Mouse (Mus musculus) liver, embryonic 14.5 days (tissue): ENCODE measurements at regions not wholly inside any gene's neighbourhood (a gene's known extent, or its start where the extent isn't known, plus 50 kb on each side); places are given as distances from the start of the nearest gene placed in this dataset.

Source experiments
- ATAC-seq: fragments of 200-750 bp; cut with Nextera tagmentation; 2 replicates; pipeline ENCODE4 v1.8.0; 2017; ENCODE audit warnings: moderate number of reproducible peaks, mild to moderate bottlenecking, moderate library complexity; ENCODE audit not compliant: insufficient read depth
- DNase-seq, 3 experiments: peaks; one replicate each; pipeline ENCODE4 v3.0.0-alpha.2; 2012 to 2013; ENCODE audit warnings: low read depth in 3 of 3, low spot score in 3 of 3
- H3K27ac ChIP-seq: fragments of 300-500 bp; sonication (generic); 2 replicates; pipeline ENCODE4 v1.5.1; 2014; ENCODE audit warnings: moderate library complexity, mild to moderate bottlenecking, control low read depth, inconsistent platforms
- H3K27me3 ChIP-seq: fragments of 300-500 bp; sonication (generic); 2 replicates; pipeline ENCODE4 v1.6.1; 2014; ENCODE audit warnings: mild to moderate bottlenecking, low read length, moderate library complexity; ENCODE audit not compliant: control insufficient read depth, insufficient read depth
- H3K36me3 ChIP-seq: fragments of 300-500 bp; sonication (generic); replicated peaks from 2 replicates; pipeline ENCODE4 v1.6.1; 2014; ENCODE audit warnings: low read depth; ENCODE audit not compliant: control insufficient read depth, insufficient read depth
- H3K4me1 ChIP-seq, 2 experiments: fragments of 200-500 bp in 1 of 2; fragments of 300-500 bp in 1 of 2; sonication (generic) in 1 of 2; replicated peaks; 2 replicates each; pipeline ENCODE4 v1.6.1; 2012 to 2014; ENCODE audit warnings: antibody characterized with exemption in 1 of 2, inconsistent platforms in 1 of 2, low read length in 1 of 2; ENCODE audit not compliant: control insufficient read depth in 2 of 2, insufficient read depth in 2 of 2
- H3K4me2 ChIP-seq: fragments of 300-500 bp; sonication (generic); 2 replicates; pipeline ENCODE4 v1.6.1; 2014; ENCODE audit warnings: low read depth, mild to moderate bottlenecking, control low read depth, moderate library complexity
- H3K4me3 ChIP-seq, 2 experiments: fragments of 200-500 bp in 1 of 2; fragments of 300-500 bp in 1 of 2; sonication (generic) in 1 of 2; 2 replicates each; pipeline ENCODE4 v1.5.1; 2012 to 2014; ENCODE audit warnings: low read depth in 2 of 2, low read length in 2 of 2, mild to moderate bottlenecking in 2 of 2, control low read depth in 1 of 2, inconsistent platforms in 1 of 2, moderate library complexity in 1 of 2; ENCODE audit not compliant: insufficient read depth in 1 of 2
- H3K9ac ChIP-seq: fragments of 300-500 bp; sonication (generic); replicated peaks from 2 replicates; pipeline ENCODE4 v1.6.1; 2014; ENCODE audit warnings: mild to moderate bottlenecking, control low read depth, moderate library complexity
- H3K9me3 ChIP-seq: fragments of 300-500 bp; sonication (generic); 2 replicates; pipeline ENCODE4 v1.6.1; 2016; ENCODE audit warnings: low read length, mixed read lengths; ENCODE audit not compliant: control insufficient read depth
- CTCF ChIP-seq: IDR thresholded peaks from 2 replicates; pipeline ENCODE4 v1.5.1; 2016; ENCODE audit warnings: antibody characterized with exemption, low read depth, control low read depth
- EP300 ChIP-seq: IDR thresholded peaks from 2 replicates; pipeline ENCODE4 v1.6.1; 2016; ENCODE audit warnings: antibody characterized with exemption, low read depth
- WGBS: fragments of 180-500 bp; shearing (Covaris S2); extraction: QIAGEN DNeasy Blood & Tissue Kit; methylation state at CpG from one replicate; pipeline ENCODE4 v1.1.7; 2014; ENCODE audit not compliant: insufficient replicate concordance; 5-methylcytosine and 5-hydroxymethylcytosine counted together

GRCm38 (mm10) chr17:84844950-84845349, 54.4 kb upstream of the Lrpprc start:
- ATAC-seq (no peak), DNase-seq (no peak)
- H3K27me3 ChIP-seq: no peaks in the 10 kb centered on the region
- no peaks in the 10 kb centered on the region for H3K4me1 ChIP-seq
- no peak overlapping the region for H3K4me2 ChIP-seq
- H3K4me3 ChIP-seq: no peak overlapping the region
- H3K9me3 ChIP-seq: no peaks in the 10 kb centered on the region
- H3K27ac ChIP-seq: no peak overlapping the region
- H3K36me3 ChIP-seq: no peaks in the 10 kb centered on the region
- no peak overlapping the region for H3K9ac ChIP-seq
- WGBS: 22% methylated on average over 13 of the region's 13 CpGs
- TF ChIP-seq CTCF (no peak), EP300 (no peak)

- 62% methylated on average over 9 of the region's 9 CpGs for WGBS
- Histone ChIP-seq H3K27me3 (no peaks in the 10 kb centered on the region), H3K4me3 (no peak overlapping the region), H3K27ac (no peak overlapping the region), H3K9me3 (no peaks in the 10 kb centered on the region), H3K4me2 (no peak overlapping the region), H3K36me3 (no peaks in the 10 kb centered on the region), H3K9ac (no peak overlapping the region), H3K4me1 (no peaks in the 10 kb centered on the region)
- DNase-seq: no peak
- no peak for ATAC-seq
- TF ChIP-seq CTCF: no peak
- no peak for TF ChIP-seq EP300
Observed at GRCm38 (mm10) chr17:84846141-84846540, 55.6 kb upstream of the Lrpprc start.

GRCm38 (mm10) chr17:84848385-84849030, 57.9 kb upstream of the Lrpprc start:
- DNase-seq (no peak), ATAC-seq (no peak)
- H3K9me3 ChIP-seq: no peaks in the 10 kb centered on the region
- TF ChIP-seq EP300 (no peak), CTCF (no peak)
- H3K27me3 ChIP-seq: no peaks in the 10 kb centered on the region
- 63% methylated on average over 14 of the region's 14 CpGs for WGBS
- no peak overlapping the region for H3K9ac ChIP-seq
- H3K4me2 ChIP-seq: no peak overlapping the region
- H3K36me3 ChIP-seq: no peaks in the 10 kb centered on the region
- H3K4me3 ChIP-seq: no peak overlapping the region
- H3K27ac ChIP-seq: no peak overlapping the region
- H3K4me1 ChIP-seq: no peaks in the 10 kb centered on the region

GRCm38 (mm10) chr17:84849031-84849405, 58.4 kb upstream of the Lrpprc start:
- Histone ChIP-seq H3K4me2 (no peak overlapping the region), H3K9me3 (no peaks in the 10 kb centered on the region), H3K9ac (no peak overlapping the region), H3K4me1 (no peaks in the 10 kb centered on the region), H3K27ac (no peak overlapping the region), H3K27me3 (no peaks in the 10 kb centered on the region), H3K36me3 (no peaks in the 10 kb centered on the region), H3K4me3 (no peak overlapping the region)
- DNase-seq (no peak), ATAC-seq (no peak)
- WGBS: 61% methylated on average over 6 of the region's 6 CpGs
- no peak for TF ChIP-seq EP300
- TF ChIP-seq CTCF: no peak

DNA sequence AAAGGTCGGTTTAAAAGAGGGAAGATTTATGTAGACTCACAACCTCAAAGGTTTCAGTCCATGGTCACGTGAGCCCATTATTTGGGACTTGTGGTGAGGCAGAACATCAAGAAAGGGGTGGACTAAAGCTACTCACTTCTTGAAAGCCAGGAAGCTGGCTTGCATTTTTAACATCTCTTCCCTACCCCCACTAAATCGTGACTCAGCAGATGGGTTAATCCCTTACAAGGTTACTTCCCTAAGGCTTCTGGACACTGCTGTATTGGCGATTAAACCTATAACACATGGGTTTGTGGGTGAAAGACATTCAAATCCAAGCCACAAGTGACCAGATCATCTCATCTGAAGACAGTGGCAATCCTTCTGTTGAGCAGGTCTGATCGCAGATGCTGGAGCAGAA, 59.9 kb upstream of the Lrpprc start:
- no peaks in the 10 kb centered on the region for H3K36me3 ChIP-seq
- no peak overlapping the region for H3K9ac ChIP-seq
- no peak for TF ChIP-seq EP300
- no peak for TF ChIP-seq CTCF
- DNase-seq (no peak), ATAC-seq (no peak)
- H3K4me2 ChIP-seq: no peak overlapping the region
- no peaks in the 10 kb centered on the region for H3K4me1 ChIP-seq
- no peaks in the 10 kb centered on the region for H3K27me3 ChIP-seq
- H3K4me3 ChIP-seq: no peak overlapping the region
- no peaks in the 10 kb centered on the region for H3K9me3 ChIP-seq
- 33% methylated on average over 5 of the region's 5 CpGs for WGBS
- no peak overlapping the region for H3K27ac ChIP-seq
